Mouse (Mus musculus): Measurements from ENCODE around the gene Smox. TPM values are rescaled to one million over a fixed set of nuclear protein-coding genes. Genes with fewer than 3 reads are reported as not detected.

Smox gene
- 49.1 and 53.6 TPM in 2 replicates for polyA plus RNA-seq (2012; rRNA removed)

GRCm38 (mm10) chr2:131491196-131491595 lies at the start of gene Smox:
Gene Smox (plus strand): TSS chr2:131491496.
- H3K27me3 ChIP-seq (ENCODE audit: control insufficient read depth, insufficient read depth, low read length) = no peaks in the 10 kb centered on the region; the same call in 1 of the 2 replicates
- peaks cover 10% of the 10 kb centered on the region for H3K4me1 ChIP-seq (replicated peaks; ENCODE audit: control insufficient read depth, insufficient read depth, low read length)
- WGBS = 21% methylated on average over 7 of the region's 7 CpGs

GRCm38 (mm10) chr2:131443084-131443890 lies 48.0 kb upstream of the Smox start:
- H3K27me3 ChIP-seq (ENCODE audit: control insufficient read depth, insufficient read depth, low read length) = no peaks in the 10 kb centered on the region
- 68% methylated on average over 8 of the region's 8 CpGs for WGBS
- H3K36me3 ChIP-seq (ENCODE audit: control insufficient read depth, insufficient read depth, low read length) = no peaks in the 10 kb centered on the region
- H3K4me3 ChIP-seq (ENCODE audit: control insufficient read depth, insufficient read depth, low read length) = no peak overlapping the region
- no peak for DNase-seq
- TF ChIP-seq POLR2A (IDR thresholded peaks at IDR 0.05; ENCODE audit: control insufficient read depth, extremely low read depth, insufficient read depth, low read length, poor library complexity) (no peak), CTCF (IDR thresholded peaks at IDR 0.05; ENCODE audit: borderline replicate concordance, control insufficient read depth, extremely low read depth, insufficient read depth, low read length, poor library complexity) (no peak)
- H3K4me1 ChIP-seq (replicated peaks; ENCODE audit: control insufficient read depth, insufficient read depth, low read length) = no peaks in the 10 kb centered on the region
- H3K27ac ChIP-seq (ENCODE audit: control insufficient read depth, insufficient read depth, low read length) = no peak overlapping the region

More at GRCm38 (mm10) chr2:131491196-131491595, at the start of gene Smox:
- DNase-seq = no peak
- Histone ChIP-seq H3K27ac (ENCODE audit: control insufficient read depth, insufficient read depth, low read length) (no peak within 1 kb of the TSS), H3K4me3 (ENCODE audit: control insufficient read depth, insufficient read depth, low read length) (peak within 1 kb of the TSS; percentile 73), H3K36me3 (ENCODE audit: control insufficient read depth, insufficient read depth, low read length) (no peaks in the 10 kb centered on the region)
- TF ChIP-seq POLR2A (IDR thresholded peaks at IDR 0.05; ENCODE audit: control insufficient read depth, extremely low read depth, insufficient read depth, low read length, poor library complexity) = no peak
- no peak for TF ChIP-seq CTCF (IDR thresholded peaks at IDR 0.05; ENCODE audit: borderline replicate concordance, control insufficient read depth, extremely low read depth, insufficient read depth, low read length, poor library complexity)

- Histone ChIP-seq H3K27me3 (ENCODE audit: control insufficient read depth, insufficient read depth, low read length) (no peaks in the 10 kb centered on the region), H3K27ac (ENCODE audit: control insufficient read depth, insufficient read depth, low read length) (no peak overlapping the region), H3K4me1 (replicated peaks; ENCODE audit: control insufficient read depth, insufficient read depth, low read length) (no peaks in the 10 kb centered on the region), H3K36me3 (ENCODE audit: control insufficient read depth, insufficient read depth, low read length) (no peaks in the 10 kb centered on the region), H3K4me3 (ENCODE audit: control insufficient read depth, insufficient read depth, low read length) (no peak overlapping the region)
- 100% methylated on average over 1 of the region's 1 CpGs for WGBS
- TF ChIP-seq CTCF (IDR thresholded peaks at IDR 0.05; ENCODE audit: borderline replicate concordance, control insufficient read depth, extremely low read depth, insufficient read depth, low read length, poor library complexity) = no peak
- TF ChIP-seq POLR2A (IDR thresholded peaks at IDR 0.05; ENCODE audit: control insufficient read depth, extremely low read depth, insufficient read depth, low read length, poor library complexity) = no peak
- no peak for DNase-seq
These were observed 47.5 kb upstream of the Smox start for GRCm38 (mm10) chr2:131443891-131444190.

- TF ChIP-seq CTCF (IDR thresholded peaks at IDR 0.05; ENCODE audit: borderline replicate concordance, control insufficient read depth, extremely low read depth, insufficient read depth, low read length, poor library complexity) = no peak
- no peak for TF ChIP-seq POLR2A (IDR thresholded peaks at IDR 0.05; ENCODE audit: control insufficient read depth, extremely low read depth, insufficient read depth, low read length, poor library complexity)
- H3K4me1 ChIP-seq (replicated peaks; ENCODE audit: control insufficient read depth, insufficient read depth, low read length) = no peaks in the 10 kb centered on the region
- H3K27me3 ChIP-seq (ENCODE audit: control insufficient read depth, insufficient read depth, low read length) = no peaks in the 10 kb centered on the region
- WGBS = 37% methylated on average over 2 of the region's 2 CpGs
- no peak overlapping the region for H3K27ac ChIP-seq (ENCODE audit: control insufficient read depth, insufficient read depth, low read length)
- no peak overlapping the region for H3K4me3 ChIP-seq (ENCODE audit: control insufficient read depth, insufficient read depth, low read length)
- DNase-seq = no peak
- no peaks in the 10 kb centered on the region for H3K36me3 ChIP-seq (ENCODE audit: control insufficient read depth, insufficient read depth, low read length)
These were observed 44.8 kb upstream of the Smox start for GRCm38 (mm10) chr2:131446416-131446982.

GRCm38 (mm10) chr2:131447566-131448330 lies 43.5 kb upstream of the Smox start:
- H3K36me3 ChIP-seq (ENCODE audit: control insufficient read depth, insufficient read depth, low read length) = no peaks in the 10 kb centered on the region
- no peak overlapping the region for H3K4me3 ChIP-seq (ENCODE audit: control insufficient read depth, insufficient read depth, low read length)
- no peak for DNase-seq
- TF ChIP-seq POLR2A (IDR thresholded peaks at IDR 0.05; ENCODE audit: control insufficient read depth, extremely low read depth, insufficient read depth, low read length, poor library complexity) = no peak
- TF ChIP-seq CTCF (IDR thresholded peaks at IDR 0.05; ENCODE audit: borderline replicate concordance, control insufficient read depth, extremely low read depth, insufficient read depth, low read length, poor library complexity) = no peak
- WGBS = 84% methylated on average over 8 of the region's 8 CpGs
- no peaks in the 10 kb centered on the region for H3K4me1 ChIP-seq (replicated peaks; ENCODE audit: control insufficient read depth, insufficient read depth, low read length)
- no peak overlapping the region for H3K27ac ChIP-seq (ENCODE audit: control insufficient read depth, insufficient read depth, low read length)
- no peaks in the 10 kb centered on the region; the same call in 1 of the 2 replicates for H3K27me3 ChIP-seq (ENCODE audit: control insufficient read depth, insufficient read depth, low read length)

- Histone ChIP-seq H3K4me1 (replicated peaks; ENCODE audit: control insufficient read depth, insufficient read depth, low read length) (no peaks in the 10 kb centered on the region), H3K27ac (ENCODE audit: control insufficient read depth, insufficient read depth, low read length) (no peak overlapping the region), H3K27me3 (ENCODE audit: control insufficient read depth, insufficient read depth, low read length) (no peaks in the 10 kb centered on the region; the same call in 1 of the 2 replicates), H3K36me3 (ENCODE audit: control insufficient read depth, insufficient read depth, low read length) (no peaks in the 10 kb centered on the region), H3K4me3 (ENCODE audit: control insufficient read depth, insufficient read depth, low read length) (no peak overlapping the region)
- no peak for TF ChIP-seq CTCF (IDR thresholded peaks at IDR 0.05; ENCODE audit: borderline replicate concordance, control insufficient read depth, extremely low read depth, insufficient read depth, low read length, poor library complexity)
- no peak for TF ChIP-seq POLR2A (IDR thresholded peaks at IDR 0.05; ENCODE audit: control insufficient read depth, extremely low read depth, insufficient read depth, low read length, poor library complexity)
- DNase-seq = no peak
These were observed 42.9 kb upstream of the Smox start for GRCm38 (mm10) chr2:131448353-131448752.

All from thymus, adult 2 months (tissue).